Mouse (Mus musculus): Measurements from ENCODE around the gene Zfp595.
A peak's percentile ranks its signal among the peaks of the same experiment; 100 is the strongest.
"Not testable (repeated sequence)": the region's sequence is repeated elsewhere in the genome, so short reads cannot be mapped to it uniquely, and the experiment has no call there.

Gene Zfp595

GRCm38 (mm10) chr13:67332019-67332724, at the start of gene Zfp595:
Zfp595 (minus strand) TSS chr13:67332570.
- DNase-seq (ENCODE audit: low spot score in 2 of 2): peak; percentile 78 to 92

GRCm38 (mm10) chr13:67376255-67376654, 43.9 kb upstream of the Zfp595 start:
- not testable (repeated sequence) for DNase-seq (ENCODE audit: low spot score in 2 of 2)

- peak; percentile 44 to 63 for DNase-seq (ENCODE audit: low spot score in 2 of 2)
Observed at GRCm38 (mm10) chr13:67375050-67375911, 42.9 kb upstream of the Zfp595 start, which contains the start of the genes Gm28041 and Zfp456. Gm28041 (minus strand) TSS chr13:67375733. Zfp456 (minus strand) TSS chr13:67375810.

- peak; percentile 91 to 96 for DNase-seq (ENCODE audit: low spot score in 2 of 2)
Observed at GRCm38 (mm10) chr13:67360131-67360744, 27.9 kb upstream of the Zfp595 start, which contains the start of the genes Gm28044 and Zfp953. Gm28044 (minus strand) TSS chr13:67360536. Zfp953 (minus strand) TSS chr13:67360605.

GRCm38 (mm10) chr13:67351854-67352253, 19.5 kb upstream of the Zfp595 start:
- DNase-seq (ENCODE audit: low spot score in 2 of 2): no peak

- no peak for DNase-seq (ENCODE audit: low spot score in 2 of 2)
Observed at GRCm38 (mm10) chr13:67343422-67343821, 11.1 kb upstream of the Zfp595 start.

GRCm38 (mm10) chr13:67332877-67333276, 507 bp upstream of the Zfp595 start:
- DNase-seq (ENCODE audit: low spot score in 2 of 2): peak in 1 of 2 experiments; percentile 1

GRCm38 (mm10) chr13:67306718-67307117, 25.7 kb downstream of the Zfp595 start:
- DNase-seq (ENCODE audit: low spot score in 2 of 2): no peak

GRCm38 (mm10) chr13:67305822-67306672, 26.3 kb downstream of the Zfp595 start, which contains the start of gene Zfp457:
Zfp457 (minus strand) TSS chr13:67306485.
- peak; percentile 91 to 97 for DNase-seq (ENCODE audit: low spot score in 2 of 2)

GRCm38 (mm10) chr13:67278314-67278713, 54.1 kb downstream of the Zfp595 start, which contains the start of gene Zfp458:
Zfp458 (minus strand) TSS chr13:67278466.
- peak; percentile 5 to 39 for DNase-seq (ENCODE audit: low spot score in 2 of 2)

- DNase-seq (ENCODE audit: low spot score in 2 of 2): not testable (repeated sequence)
Observed at GRCm38 (mm10) chr13:67269383-67270065, 62.8 kb downstream of the Zfp595 start.

- DNase-seq (ENCODE audit: low spot score in 2 of 2): peak; percentile 74 to 91
Observed at GRCm38 (mm10) chr13:67268568-67269369, 63.6 kb downstream of the Zfp595 start.

Measured in frontal cortex, postnatal 36 days (tissue).